Comparison of ENCODE assay signal across 7 mouse cellular contexts in the genomic region with DNA sequence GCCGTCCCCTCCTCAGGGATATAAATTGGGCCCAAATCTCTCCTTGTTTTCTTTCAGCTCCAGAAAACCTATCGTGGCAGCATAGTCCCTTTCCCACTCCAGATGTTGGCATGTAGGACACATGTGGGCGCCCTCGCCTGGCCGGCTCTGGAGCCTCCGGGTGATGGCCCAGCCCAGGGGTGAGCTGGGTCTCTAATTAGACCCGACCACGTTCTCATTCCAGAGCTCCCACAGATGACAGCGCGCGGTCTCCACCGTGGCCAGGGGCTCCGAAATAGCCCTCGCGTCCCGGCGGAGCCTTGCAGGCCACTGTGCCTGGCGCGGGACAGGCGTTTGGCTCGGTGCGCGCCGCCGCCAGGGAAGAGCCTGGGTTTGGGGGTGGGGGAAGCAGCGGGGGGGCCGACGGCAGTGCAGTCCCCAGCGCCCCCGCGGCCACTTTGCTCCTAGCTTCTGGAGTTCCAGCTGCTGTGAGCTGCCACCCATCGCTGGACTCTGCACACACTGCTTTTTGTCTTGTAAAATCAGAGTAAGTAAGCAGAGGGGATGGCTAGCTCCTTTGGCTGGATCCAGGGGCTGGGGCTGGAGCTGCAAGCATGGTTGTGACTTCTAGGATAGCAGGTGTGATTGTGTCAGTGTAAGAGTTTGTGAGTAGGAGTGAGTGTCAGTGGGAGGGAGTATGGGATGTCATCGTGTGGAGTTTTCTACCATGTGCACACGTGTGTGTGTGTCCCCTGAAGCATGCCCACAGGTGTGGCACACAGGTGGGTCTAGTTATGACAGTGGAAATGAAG. TPM values are rescaled to one million over a fixed set of nuclear protein-coding genes. Genes with fewer than 3 reads are reported as not detected.
DNase-seq lines count a peak whose midpoint lies in the region; ATAC-seq and TF ChIP-seq lines count a peak whose summit lies in the region.

No protein-coding gene starts in this region.

- ATAC-seq in forebrain, embryonic 16.5 days, result no peak
- ATAC-seq in intestine, postnatal 0 days, result no peak
- peak; percentile 11; the same call in 1 of the 2 replicates for ATAC-seq in stomach, embryonic 14.5 days (ENCODE audit: insufficient number of reproducible peaks, insufficient read depth, low FRiP score, low read depth)

- no peaks in the 10 kb centered on the region; the same call in 1 of the 2 replicates for H3K27me3 ChIP-seq in forebrain, embryonic 16.5 days (replicated peaks; ENCODE audit: control insufficient read depth, insufficient read depth, low read length)
- H3K27me3 ChIP-seq in intestine, postnatal 0 days (replicated peaks; ENCODE audit: control insufficient read depth, insufficient read depth, low read length), result no peaks in the 10 kb centered on the region
- no peaks in the 10 kb centered on the region for H3K27me3 ChIP-seq in stomach, embryonic 14.5 days (ENCODE audit: control insufficient read depth, insufficient read depth, low read length)

- WGBS in forebrain, embryonic 16.5 days, result 6% methylated on average over 34 of the region's 34 CpGs
- WGBS in intestine, postnatal 0 days, result 7% methylated on average over 34 of the region's 34 CpGs
- WGBS in stomach, embryonic 14.5 days, result 6% methylated on average over 34 of the region's 34 CpGs

- DNase-seq in ES-E14 (ENCODE audit: low read depth, low spot score) (no peak), ZHBTc4 (ENCODE audit: low read depth, low spot score) (peak; percentile 17)
- DNase-seq in lung, postnatal 10 days, result peak; percentile 16
- no peak for DNase-seq in cerebellum, postnatal 25 days

- no peak overlapping the region for H3K9ac ChIP-seq in ES-E14 (ENCODE audit: insufficient read depth, low read depth, low read length, poor library complexity, severe bottlenecking)
- H3K9ac ChIP-seq in forebrain, embryonic 16.5 days (replicated peaks; ENCODE audit: low read depth, low read length), result peak overlapping the region; percentile 20
- H3K9ac ChIP-seq in intestine, postnatal 0 days (ENCODE audit: low read depth, low read length), result no peak overlapping the region
- H3K9ac ChIP-seq in stomach, embryonic 14.5 days (replicated peaks; ENCODE audit: low read depth, low read length), result no peak overlapping the region; the same call in 1 of the 2 replicates

- H3K4me2 ChIP-seq in forebrain, embryonic 16.5 days (ENCODE audit: low read length), result peak overlapping the region; percentile 56
- peak overlapping the region; percentile 62 for H3K4me2 ChIP-seq in intestine, postnatal 0 days (replicated peaks; ENCODE audit: low read depth)
- peak overlapping the region; percentile 71 for H3K4me2 ChIP-seq in stomach, embryonic 14.5 days (replicated peaks; ENCODE audit: low read depth, low read length)

- peak overlapping the region; percentile 28 to 49 for H3K4me3 ChIP-seq in ES-E14 (ENCODE audit: insufficient read depth in 1 of 2, low read depth in 1 of 2, low read length in 2 of 2, poor library complexity in 1 of 2, severe bottlenecking in 1 of 2)
- peak overlapping the region; percentile 39 for H3K4me3 ChIP-seq in forebrain, embryonic 16.5 days (replicated peaks; ENCODE audit: low read length)
- H3K4me3 ChIP-seq in intestine, postnatal 0 days (ENCODE audit: low read depth, low read length), result peak overlapping the region; percentile 25
- peak overlapping the region; percentile 32 for H3K4me3 ChIP-seq in stomach, embryonic 14.5 days (ENCODE audit: low read depth, low read length)

- in situ Hi-C loops in ES-E14 (cut with MboI; ENCODE audit: low sequenced_read_pairs in 2 of 2, unreplicated experiment in 2 of 2), result no loop called here

- TF ChIP-seq CTCF in intestine, postnatal 0 days (IDR thresholded peaks at IDR 0.05; ENCODE audit: low read depth), result peak; percentile 44

- H3K36me3 ChIP-seq in ES-E14 (ENCODE audit: control insufficient read depth, insufficient read depth, low read length, poor library complexity, severe bottlenecking), result no peaks in the 10 kb centered on the region
- H3K36me3 ChIP-seq in forebrain, embryonic 16.5 days (ENCODE audit: control insufficient read depth, insufficient read depth), result no peaks in the 10 kb centered on the region
- no peaks in the 10 kb centered on the region for H3K36me3 ChIP-seq in intestine, postnatal 0 days (ENCODE audit: control insufficient read depth, insufficient read depth)
- H3K36me3 ChIP-seq in stomach, embryonic 14.5 days (ENCODE audit: control insufficient read depth, insufficient read depth, low read length), result no peaks in the 10 kb centered on the region

- peaks cover 12 to 25% of the 10 kb centered on the region in 2 experiments; a peak in 3 of 4 replicates for H3K4me1 ChIP-seq in ES-E14 (ENCODE audit: control insufficient read depth in 2 of 2, insufficient read depth in 2 of 2, low read length in 2 of 2, poor library complexity in 1 of 2)
- peaks cover 5% of the 10 kb centered on the region for H3K4me1 ChIP-seq in forebrain, embryonic 16.5 days (replicated peaks; ENCODE audit: control insufficient read depth, insufficient read depth, low read length)
- H3K4me1 ChIP-seq in intestine, postnatal 0 days (replicated peaks; ENCODE audit: control insufficient read depth, insufficient read depth, low read length), result 0 out of 2 replicates have a peak, but pooled peaks cover 4% of the 10 kb centered on the region
- H3K4me1 ChIP-seq in stomach, embryonic 14.5 days (ENCODE audit: control insufficient read depth, insufficient read depth, low read length), result peaks cover 14% of the 10 kb centered on the region; the same call in 1 of the 2 replicates

- no peaks in the 10 kb centered on the region for H3K9me3 ChIP-seq in ES-E14 (ENCODE audit: control insufficient read depth, insufficient read depth, low read depth, low read length)
- H3K9me3 ChIP-seq in forebrain, embryonic 16.5 days (ENCODE audit: control insufficient read depth, low read length), result no peaks in the 10 kb centered on the region
- no peaks in the 10 kb centered on the region for H3K9me3 ChIP-seq in intestine, postnatal 0 days (ENCODE audit: control insufficient read depth)
- no peaks in the 10 kb centered on the region for H3K9me3 ChIP-seq in stomach, embryonic 14.5 days (ENCODE audit: control insufficient read depth, low read depth, low read length)

- H3K27ac ChIP-seq in ES-E14 (ENCODE audit: insufficient read depth, low read depth, low read length, poor library complexity, severe bottlenecking), result no peak overlapping the region
- H3K27ac ChIP-seq in forebrain, embryonic 16.5 days (ENCODE audit: low read length), result no peak overlapping the region
- no peak overlapping the region for H3K27ac ChIP-seq in intestine, postnatal 0 days (ENCODE audit: low read depth, low read length)
- H3K27ac ChIP-seq in stomach, embryonic 14.5 days (ENCODE audit: low read length), result no peak overlapping the region

TF ChIP-seq in ES-E14, 5 proteins besides CTCF, POLR2A, EP300 and RAD21:
- no peak for TF ChIP-seq CHD2 (IDR thresholded peaks at IDR 0.05; ENCODE audit: low read depth, low read length)
- TF ChIP-seq ZNF384 (IDR thresholded peaks at IDR 0.05; ENCODE audit: low read depth, low read length), result no peak
- no peak for TF ChIP-seq MAFK (IDR thresholded peaks at IDR 0.05; ENCODE audit: insufficient read depth, low read depth, low read length)
- no peak for TF ChIP-seq HCFC1 (IDR thresholded peaks at IDR 0.05; ENCODE audit: borderline replicate concordance, insufficient read depth, low read length)

RNA-seq across cellular contexts. Expression of gene Insc, which starts 2.2 kb away (rescaled TPM):
- total RNA-seq in ES-E14 (2012; rRNA removed), result 1.4 and 1.7 TPM in 2 replicates
- 1.1 and 1.2 TPM in 2 replicates for polyA plus RNA-seq in forebrain, embryonic 16.5 days (2015; fragmentation: Nextera tagmentation; extraction: Ambion mirVana)
- 8.3 and 9.9 TPM in 2 replicates for polyA plus RNA-seq in intestine, postnatal 0 days (2015; fragmentation: Nextera tagmentation; extraction: Ambion mirVana)
- polyA plus RNA-seq in stomach, embryonic 14.5 days (2014; fragmentation: Nextera tagmentation; extraction: Ambion mirVana), result 18.1 and 23.2 TPM in 2 replicates

RNA-seq across cellular contexts. Expression of gene Calcb, which starts 27.2 kb away (rescaled TPM):
- 0.80 TPM in 1 of 2 replicates, not detected in the other for total RNA-seq in ES-E14 (2012; rRNA removed)
- polyA plus RNA-seq in forebrain, embryonic 16.5 days (2015; fragmentation: Nextera tagmentation; extraction: Ambion mirVana), result not detected in 2 replicates
- 12.9 and 15.7 TPM in 2 replicates for polyA plus RNA-seq in intestine, postnatal 0 days (2015; fragmentation: Nextera tagmentation; extraction: Ambion mirVana)
- 2.4 and 2.8 TPM in 2 replicates for polyA plus RNA-seq in stomach, embryonic 14.5 days (2014; fragmentation: Nextera tagmentation; extraction: Ambion mirVana)

Comparison
In these comparisons a context has a peak if more than half of its experiments do, and no peak if none do; other contexts are left out.
1. DNase-seq: peak in ZHBTc4 (single experiment) and lung, postnatal 10 days (single experiment); none in ES-E14 (single experiment) and cerebellum, postnatal 25 days (0 of 2).
2. Peak in every context shown above with its lines, with median percentiles within 50 percentile points of each other: H3K4me3 ChIP-seq and H3K4me2 ChIP-seq.